Mouse (Mus musculus) thymus, adult 2 months (tissue): Measurements from ENCODE around the gene Mob1a.

Experiments
- CTCF ChIP-seq: fragments of 200-500 bp; IDR thresholded peaks from 2 replicates; pipeline ENCODE4 v1.5.1; 2012; ENCODE audit warnings: mild to moderate bottlenecking, control low read depth, low read length, moderate library complexity, borderline replicate concordance; ENCODE audit not compliant: control insufficient read depth, poor library complexity, insufficient read depth; ENCODE audit errors: extremely low read depth
- POLR2A ChIP-seq: fragments of 200-500 bp; IDR thresholded peaks from 2 replicates; pipeline ENCODE4 v1.6.1; 2012; ENCODE audit warnings: mild to moderate bottlenecking, low read length, control low read depth, moderate library complexity; ENCODE audit not compliant: control insufficient read depth, poor library complexity, insufficient read depth; ENCODE audit errors: extremely low read depth

GRCm38 (mm10) chr6:83349274-83349958, 23.6 kb downstream of the Mob1a start:
- TF ChIP-seq CTCF (peak; percentile 88), POLR2A (peak; percentile 66)
